Mouse (Mus musculus): ENCODE results near the gene Nlgn1. TPM values are rescaled to one million over a fixed set of nuclear protein-coding genes. Genes with fewer than 3 reads are reported as not detected.

Gene Nlgn1
- total RNA-seq, 2 experiments from 2014 or later: 0.69 to 0.72 TPM

DNA sequence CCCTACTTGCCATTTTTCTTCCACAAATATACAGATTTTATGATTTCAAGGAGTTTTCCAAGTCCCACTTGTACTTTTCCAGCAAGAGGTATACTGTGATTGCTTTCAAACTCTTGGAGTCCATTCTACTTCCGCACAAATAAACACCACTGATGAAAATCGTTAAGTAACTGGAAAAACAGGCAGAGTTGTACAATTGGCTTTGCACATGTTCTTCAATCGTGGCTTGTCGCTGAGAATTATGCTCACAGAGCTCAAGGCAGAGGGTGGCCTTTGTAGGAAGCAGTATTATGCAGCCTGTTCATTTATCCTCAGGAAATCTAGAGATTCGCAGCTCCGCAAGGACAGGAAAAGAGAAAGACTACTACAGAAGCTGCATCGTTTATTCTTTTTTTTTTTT, 225.9 kb downstream of the Nlgn1 start:
- DNase-seq: no peak
- intact Hi-C loops (cut with DNase I; ENCODE audit: low total_unique reads): no loop called here

DNA sequence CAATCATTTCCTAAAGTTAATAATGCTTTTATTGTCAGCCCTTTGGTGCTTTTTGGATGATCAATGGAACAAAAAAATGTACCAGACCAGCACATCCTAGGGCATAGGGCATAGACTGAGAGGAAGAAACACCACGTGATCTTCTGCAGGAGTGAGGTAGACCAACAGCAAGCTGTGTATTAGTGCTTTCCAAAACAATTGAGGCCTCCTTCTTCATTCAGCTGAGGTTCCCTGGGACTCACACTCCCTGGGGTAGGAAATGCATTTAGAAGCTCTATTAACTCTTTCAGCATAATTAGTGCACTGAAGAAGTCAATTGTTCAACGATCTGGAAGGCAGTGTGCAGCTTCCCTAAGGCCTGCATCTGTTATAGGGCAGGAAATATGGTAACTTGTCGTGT, 226.7 kb downstream of the Nlgn1 start:
- intact Hi-C loops (cut with DNase I; ENCODE audit: low total_unique reads): no loop called here
- no peak for DNase-seq

DNA sequence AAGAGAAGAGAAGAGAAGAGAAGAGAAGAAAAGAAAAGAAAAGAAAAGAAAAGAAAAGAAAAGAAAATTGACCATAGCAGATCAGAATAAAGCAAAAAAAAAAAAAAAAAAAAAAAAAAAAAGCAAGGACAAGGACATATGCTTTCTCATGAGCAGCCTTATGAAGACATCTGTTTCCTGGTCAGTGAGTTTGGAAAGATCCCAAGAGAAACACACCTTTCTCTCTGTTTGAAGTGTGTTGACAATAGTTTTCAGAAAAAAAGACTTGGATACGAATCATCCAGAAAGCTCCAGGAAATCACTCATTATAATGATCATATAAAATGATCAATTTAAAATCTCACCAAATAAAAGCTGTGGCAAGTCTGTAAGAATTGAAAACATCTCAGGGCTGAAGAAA, 230.0 kb downstream of the Nlgn1 start:
- intact Hi-C loops (cut with DNase I; ENCODE audit: low total_unique reads): no loop called here
- DNase-seq: no peak

DNA sequence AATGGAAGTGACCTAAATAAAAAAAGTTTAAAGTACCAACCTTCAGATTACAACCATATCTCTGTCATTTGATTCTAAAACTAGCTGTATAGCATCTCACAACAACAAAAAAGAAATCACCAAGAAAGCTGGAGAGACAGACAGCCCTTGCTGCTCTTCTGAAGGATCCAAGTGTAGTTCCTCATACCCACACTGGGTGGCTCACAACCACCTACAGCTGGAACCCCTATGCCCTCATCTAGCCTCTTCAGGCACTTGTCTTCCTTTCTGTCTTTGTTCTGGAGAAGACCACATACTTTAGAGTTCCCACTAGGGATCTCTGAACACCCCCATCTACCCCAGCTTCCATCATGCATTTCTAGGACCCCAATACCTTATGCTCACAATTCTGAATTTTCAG, 236.7 kb downstream of the Nlgn1 start:
- no peak for DNase-seq
- intact Hi-C loops (cut with DNase I; ENCODE audit: low total_unique reads): no loop called here

DNA sequence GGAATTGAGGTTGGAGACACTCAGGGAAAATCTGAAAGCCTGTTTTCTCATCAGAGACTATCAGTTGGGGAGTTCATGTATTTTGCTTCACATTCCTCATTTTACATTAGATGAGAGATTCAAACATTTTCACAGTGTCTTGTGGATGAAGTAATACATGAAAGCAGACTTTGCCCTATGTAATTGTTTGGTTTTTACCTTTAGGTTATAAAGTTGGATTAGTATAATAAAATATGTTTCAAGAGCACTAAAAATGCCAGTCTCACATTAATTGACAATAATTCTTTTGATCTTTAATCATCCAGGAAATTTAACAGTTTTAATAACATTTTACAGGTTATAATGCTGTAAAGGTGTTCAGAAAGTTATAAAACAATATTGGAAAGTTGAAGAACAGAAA, 262.9 kb downstream of the Nlgn1 start:
- intact Hi-C loops (cut with DNase I; ENCODE audit: low total_unique reads): no loop called here
- no peak for DNase-seq

DNA sequence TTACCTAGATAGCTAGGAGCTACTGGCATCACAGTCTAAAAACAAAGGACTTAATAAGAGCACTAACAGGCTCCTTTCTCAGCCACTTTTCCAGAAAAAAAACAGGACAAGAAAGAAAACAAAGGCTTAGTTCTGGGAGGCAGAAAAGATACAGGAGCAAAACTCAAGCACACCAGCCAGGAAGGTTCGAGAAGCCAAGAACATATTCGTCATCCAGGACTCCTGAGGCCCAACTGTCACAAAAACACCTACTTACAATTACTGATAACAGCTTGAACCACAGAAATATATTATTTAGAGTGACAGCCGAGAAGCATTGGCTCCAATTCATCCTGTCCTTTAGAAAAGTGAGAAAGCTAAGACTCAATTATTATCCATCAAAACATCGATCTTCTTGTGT, 281.5 kb downstream of the Nlgn1 start:
- no peak for DNase-seq
- intact Hi-C loops (cut with DNase I; ENCODE audit: low total_unique reads): no loop called here

DNA sequence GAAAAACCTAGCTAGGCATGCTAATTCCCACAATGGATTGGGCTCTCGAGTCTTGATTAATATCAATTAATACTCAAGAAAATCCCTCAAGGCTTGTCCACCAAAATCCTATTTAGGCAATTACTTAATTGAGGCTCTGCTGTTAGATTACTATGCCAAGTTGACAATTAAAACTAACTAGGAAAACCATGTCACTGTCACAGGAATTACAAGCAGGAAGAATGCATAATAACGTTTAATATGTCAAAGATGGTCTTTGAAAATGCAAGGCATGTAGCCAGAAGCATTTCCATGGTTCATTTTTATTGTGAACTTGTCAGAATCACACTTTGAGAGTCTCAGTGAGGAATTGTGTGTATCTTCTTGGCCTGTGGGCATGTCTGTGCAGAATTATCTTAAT, 289.3 kb downstream of the Nlgn1 start:
- intact Hi-C loops (cut with DNase I; ENCODE audit: low total_unique reads): no loop called here
- no peak for DNase-seq

DNA sequence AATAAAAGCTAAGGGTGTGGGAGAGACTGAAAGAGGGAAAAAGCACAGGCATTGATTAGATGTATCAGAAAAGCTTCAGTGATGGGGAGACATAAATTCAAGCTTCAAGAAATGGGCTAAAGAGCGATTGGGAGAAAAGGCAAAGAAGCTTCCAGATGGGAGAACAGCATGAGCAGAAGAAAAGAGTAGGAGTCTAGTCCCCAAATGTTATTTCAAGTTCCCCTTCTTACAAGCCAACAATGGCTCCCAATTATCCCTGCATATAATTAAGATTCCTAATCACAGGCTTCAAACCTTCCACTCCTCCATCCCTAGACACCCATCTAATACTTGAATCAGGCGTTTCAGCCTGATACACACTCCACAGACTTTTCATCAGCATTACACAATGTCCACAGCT, 292.6 kb downstream of the Nlgn1 start:
- intact Hi-C loops (cut with DNase I; ENCODE audit: low total_unique reads): no loop called here
- DNase-seq: no peak

DNA sequence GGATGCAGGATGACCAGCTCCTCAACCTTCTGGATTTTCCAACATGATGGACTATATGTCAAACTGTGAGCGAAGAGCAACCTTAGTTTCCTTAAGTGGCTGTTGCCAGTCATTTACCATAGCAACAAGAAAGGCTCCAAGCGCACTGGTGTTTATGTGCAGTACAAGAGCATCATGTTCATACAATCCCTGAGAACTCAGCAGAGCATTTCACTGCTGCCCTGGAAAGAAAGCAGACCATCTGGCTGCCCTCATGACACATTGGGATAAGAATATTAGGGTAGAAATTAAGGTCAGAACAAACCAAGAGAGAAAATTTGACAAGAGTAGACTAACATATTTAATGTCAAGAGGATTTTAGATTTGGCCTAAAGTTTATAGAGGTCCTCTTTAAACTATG, 306.2 kb downstream of the Nlgn1 start:
- intact Hi-C loops (cut with DNase I; ENCODE audit: low total_unique reads): no loop called here
- DNase-seq: no peak

DNA sequence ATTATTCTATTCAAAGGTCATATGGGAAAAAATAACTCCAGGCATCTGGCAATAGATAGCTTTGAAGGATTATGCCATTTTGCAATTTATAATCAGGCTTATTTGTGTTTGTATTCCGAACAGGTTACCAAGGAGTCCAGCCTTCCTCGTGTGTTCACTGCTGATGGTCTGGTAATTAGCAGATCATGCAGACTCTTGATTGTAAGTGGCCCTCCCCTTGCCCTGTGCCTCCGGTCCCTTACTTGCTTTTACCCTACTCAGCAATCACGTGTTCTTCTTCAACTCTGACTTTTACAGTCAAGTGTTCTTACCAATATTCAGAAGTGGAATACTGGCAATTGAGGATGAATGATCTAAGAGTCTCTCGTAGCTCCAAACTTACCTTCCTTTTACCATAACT, 309.0 kb downstream of the Nlgn1 start:
- intact Hi-C loops (cut with DNase I; ENCODE audit: low total_unique reads): no loop called here
- DNase-seq: no peak

DNA sequence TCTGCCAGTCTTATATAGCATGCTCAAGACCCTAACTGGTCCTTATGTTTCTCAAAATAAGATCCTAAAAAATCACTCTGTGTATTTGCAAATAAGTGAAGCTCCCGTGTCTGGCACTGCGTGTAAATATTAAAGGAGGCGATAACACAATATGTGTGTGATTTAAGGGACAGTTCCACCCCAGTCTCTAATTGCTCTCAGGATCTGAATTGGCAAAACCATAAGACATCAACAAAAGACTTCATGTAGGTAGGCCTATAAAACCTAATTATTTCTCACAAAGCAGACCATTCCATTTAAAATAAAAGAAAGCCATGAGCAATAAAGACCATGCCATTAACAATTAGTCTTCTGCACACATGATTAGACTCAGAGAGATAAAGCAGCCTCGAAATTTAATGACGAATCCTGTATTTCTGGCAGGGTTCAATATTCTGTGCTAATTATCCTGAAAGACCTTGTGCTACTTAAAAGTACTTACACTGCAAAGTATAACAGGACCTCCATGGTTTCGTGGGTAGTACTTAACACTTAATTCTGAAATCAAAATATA, 310.6 kb downstream of the Nlgn1 start:
- intact Hi-C loops (cut with DNase I; ENCODE audit: low total_unique reads): no loop called here
- no peak for DNase-seq

DNA sequence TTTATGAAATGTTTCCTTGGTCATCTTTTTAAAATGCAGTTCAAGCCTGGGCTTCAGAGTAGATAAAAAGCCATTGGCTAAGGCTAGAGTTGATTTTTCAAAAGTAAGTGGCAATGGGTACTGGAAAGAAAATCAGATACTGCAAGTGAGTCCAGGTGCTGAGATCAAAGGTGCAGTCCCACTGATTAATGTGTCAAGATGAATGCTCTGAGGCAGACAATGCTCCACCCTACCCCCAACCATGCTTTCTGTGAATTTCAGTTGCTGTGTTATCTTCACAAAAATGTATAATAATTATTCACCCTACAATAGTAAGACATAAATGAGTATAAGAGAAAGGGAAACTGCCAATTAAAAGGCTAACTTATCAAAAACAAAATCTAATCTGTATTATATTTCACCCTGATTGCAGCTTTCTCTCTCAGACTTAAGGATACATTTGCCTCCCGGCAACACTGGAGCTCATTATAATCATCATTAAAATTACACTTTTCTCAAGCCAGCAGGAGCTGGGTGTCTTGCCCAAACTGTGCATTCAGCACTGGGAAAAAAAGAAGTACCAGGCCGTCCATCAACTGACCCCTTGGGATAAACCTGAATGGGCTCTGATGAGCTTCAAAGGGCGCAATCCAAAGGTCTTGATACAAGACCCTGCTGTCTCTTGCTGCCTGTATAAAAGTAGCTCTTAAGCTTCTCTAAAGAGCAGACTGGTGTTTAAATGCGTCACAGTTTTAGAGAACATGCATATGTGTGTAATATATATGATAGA, 320.8 kb downstream of the Nlgn1 start:
- intact Hi-C loops (cut with DNase I; ENCODE audit: low total_unique reads): no loop called here

DNA sequence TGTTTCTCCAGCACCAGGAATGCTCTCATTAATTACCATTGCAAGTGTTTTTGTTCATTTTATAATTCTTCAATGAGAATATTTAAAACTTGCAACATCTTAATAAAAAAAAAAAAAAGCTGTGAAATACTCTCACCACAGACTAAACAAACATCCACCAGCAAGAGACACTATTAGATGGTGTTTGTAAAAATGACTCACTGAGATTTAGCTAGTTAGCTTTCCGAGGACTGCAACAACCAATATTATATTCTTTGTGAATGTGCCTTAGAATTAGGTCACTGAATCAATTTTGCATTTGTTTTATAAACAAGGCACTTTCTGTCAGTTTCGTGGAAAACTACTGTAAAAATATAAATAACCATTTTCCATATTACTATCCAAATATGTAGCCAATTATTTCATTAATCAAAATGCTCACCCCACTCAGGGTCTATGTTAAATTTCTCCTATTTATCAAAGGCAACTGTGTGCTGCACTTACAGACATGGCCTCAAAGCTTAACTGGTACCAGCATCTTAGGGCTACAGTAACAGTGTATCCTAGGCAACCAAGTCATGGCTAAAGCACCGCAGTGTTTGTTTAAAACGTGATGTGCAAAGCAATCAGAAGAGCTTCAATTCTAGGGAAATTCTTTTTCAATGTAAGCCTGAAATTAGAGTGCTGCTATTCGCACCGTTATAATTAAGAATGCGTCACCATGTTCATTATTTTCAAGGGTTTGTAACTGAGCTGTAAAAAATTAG, 329.2 kb downstream of the Nlgn1 start:
- DNase-seq: no peak
- intact Hi-C loops (cut with DNase I; ENCODE audit: low total_unique reads): no loop called here

More for the DNA sequence above, 320.8 kb downstream of the Nlgn1 start:
- DNase-seq: no peak

DNA sequence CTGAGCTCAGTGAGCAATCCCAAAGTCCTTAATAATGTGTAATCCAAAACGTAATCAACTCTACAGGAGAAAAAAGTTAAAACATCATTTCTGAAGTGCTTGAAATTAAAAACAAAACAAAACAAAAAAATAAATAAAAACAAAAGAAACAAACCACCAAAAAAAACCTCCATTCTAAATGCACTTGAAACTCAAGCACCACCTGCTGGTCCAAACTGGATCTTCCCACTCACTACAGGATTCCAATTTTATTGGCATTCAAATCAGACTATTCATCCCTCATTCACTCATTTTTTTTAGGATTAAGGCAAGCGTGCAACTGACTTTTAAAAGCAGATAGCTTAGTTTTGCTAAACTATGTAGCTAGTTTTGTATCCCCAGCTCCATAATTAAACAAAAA, 329.9 kb downstream of the Nlgn1 start:
- no peak for DNase-seq
- intact Hi-C loops (cut with DNase I; ENCODE audit: low total_unique reads): no loop called here

DNA sequence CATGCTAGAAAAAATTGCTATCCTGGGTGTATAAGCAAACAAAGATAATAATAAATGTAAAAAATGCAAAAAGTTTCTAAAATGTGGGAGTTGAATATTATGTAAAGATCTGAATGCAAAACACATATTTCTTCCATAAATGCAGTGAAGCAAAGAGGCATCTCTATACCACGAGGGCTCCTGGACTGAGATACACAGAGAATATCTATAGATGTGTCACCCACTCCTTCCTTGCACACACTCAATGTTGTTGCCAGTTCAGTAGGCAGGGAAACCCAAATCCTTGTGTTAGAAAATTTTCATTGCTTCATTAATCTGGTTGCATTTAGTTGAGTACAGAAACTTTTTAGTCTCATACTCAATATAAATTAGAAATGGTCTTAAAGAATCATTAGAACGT, 364.7 kb downstream of the Nlgn1 start:
- intact Hi-C loops (cut with DNase I; ENCODE audit: low total_unique reads): no loop called here

DNA sequence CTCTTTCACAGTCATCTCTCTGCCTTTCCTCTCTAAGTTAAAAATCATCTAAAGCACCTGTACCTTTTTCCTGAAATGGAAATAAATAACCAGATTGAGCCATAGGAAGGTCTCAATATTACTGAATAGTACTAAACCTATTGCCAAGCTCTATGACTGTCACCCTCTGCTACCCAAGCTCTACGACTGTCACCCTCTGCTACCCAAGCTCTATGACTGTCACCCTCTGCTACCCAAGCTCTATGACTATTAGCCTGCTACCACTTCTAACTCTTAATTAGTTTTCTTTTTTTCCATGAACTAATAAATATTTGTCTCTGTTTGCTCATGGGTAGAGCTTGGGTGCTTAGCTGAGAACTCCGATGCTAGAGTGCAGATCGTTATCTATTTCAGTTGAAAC, 368.0 kb downstream of the Nlgn1 start:
- no peak for DNase-seq
- intact Hi-C loops (cut with DNase I; ENCODE audit: low total_unique reads): no loop called here

More for the DNA sequence above, 364.7 kb downstream of the Nlgn1 start:
- DNase-seq: no peak

DNA sequence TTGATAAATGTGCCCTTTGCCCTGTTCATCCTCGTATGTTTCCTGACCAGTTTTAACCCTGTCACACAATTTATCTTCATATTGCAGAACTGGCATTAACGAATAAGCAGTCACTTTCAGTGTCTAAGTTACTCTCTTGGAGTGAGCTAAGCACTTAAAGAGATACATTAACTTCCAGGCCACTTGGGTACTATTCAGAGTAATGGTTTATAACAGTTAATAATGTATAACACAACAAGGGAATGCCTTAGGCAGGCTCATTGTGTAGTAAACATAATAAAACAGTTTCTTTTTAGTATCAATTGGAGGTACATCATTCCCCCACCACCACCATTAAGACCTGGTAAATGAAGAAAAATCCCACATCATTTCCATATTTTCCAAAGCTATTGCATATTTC, 368.7 kb downstream of the Nlgn1 start:
- no peak for DNase-seq
- intact Hi-C loops (cut with DNase I; ENCODE audit: low total_unique reads): no loop called here

DNA sequence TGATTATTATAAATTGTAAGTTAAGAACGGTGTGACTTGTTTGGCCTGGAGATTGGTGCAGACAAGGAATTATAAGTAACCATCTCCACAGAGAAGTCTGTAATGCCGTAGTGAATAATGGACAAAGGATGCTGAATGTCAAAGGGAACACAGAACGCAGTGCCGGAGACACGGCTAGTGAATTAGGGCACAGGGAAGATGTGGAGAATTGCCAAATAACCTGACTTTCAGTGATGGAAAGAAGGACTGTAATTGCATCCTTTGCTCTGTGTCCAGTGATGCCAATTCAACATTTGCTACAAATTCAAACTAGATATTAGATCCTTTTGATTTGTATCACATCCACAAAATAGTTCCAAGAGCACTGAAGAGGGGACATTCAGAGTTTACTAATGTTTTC, 415.7 kb downstream of the Nlgn1 start:
- intact Hi-C loops (cut with DNase I; ENCODE audit: low total_unique reads): no loop called here
- DNase-seq: no peak

DNA sequence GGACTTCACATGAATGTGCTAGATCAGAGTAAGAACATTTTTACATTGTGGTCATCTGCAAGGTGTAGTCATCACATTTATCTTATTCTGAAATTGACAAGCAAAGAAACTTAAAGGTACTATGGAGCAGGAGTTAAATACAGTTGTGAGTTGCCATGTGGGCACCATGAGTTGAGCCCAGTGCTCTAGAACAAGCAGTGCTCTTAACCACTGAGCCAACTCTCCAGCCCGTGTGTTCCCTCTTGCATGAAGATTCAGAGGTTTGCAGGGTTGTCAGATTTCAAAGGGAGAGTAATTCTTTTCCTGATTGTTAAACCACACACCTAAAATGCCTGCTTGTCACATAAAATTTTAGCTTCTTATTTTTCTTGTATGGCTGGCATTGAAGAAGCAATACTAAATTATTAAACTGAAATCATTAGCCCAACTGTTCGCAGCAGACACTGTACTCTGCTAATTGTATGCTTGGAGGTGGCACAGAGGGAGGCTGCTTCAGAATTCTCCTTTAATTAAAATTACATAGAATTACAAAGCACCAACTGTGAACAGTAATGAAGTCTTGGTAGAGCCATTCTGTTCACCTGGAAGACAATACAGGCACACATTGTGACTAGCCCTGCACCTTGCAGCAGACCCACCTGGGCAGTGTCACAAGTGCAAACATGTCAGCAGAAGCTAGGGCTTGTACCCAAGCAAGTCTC, 417.7 kb downstream of the Nlgn1 start:
- DNase-seq: no peak
- intact Hi-C loops (cut with DNase I; ENCODE audit: low total_unique reads): no loop called here

DNA sequence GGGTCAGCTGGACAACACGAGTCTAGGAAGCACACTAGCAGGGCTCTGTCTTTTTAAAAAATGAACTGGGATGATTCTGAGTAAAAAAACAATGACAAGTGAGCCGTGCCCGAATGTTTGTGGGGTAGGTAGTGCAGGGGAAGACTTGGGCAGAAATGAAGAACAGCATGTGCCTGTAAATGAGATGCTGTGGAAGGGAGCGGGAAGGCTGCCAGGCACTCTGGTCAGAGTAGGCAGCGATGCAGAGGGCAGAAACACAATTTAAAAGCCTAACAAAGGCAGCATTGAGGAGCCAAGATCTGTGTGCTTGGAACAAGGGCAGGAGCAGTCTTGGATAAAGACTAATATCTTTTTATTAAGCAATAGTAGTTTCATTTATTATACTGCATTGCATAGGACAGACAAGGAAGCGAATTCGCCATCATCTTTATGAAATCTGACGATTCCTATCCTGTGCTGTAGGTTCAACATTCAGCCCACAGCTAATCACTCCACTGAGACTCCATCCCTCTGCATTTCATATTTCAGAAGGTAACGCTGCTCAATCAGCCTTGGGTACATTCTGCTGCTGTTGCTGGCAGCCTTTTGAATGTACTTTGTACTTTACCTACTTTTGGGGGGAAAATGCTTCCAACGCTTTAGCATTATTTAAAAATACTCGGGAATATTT, 429.0 kb downstream of the Nlgn1 start:
- DNase-seq: no peak
- intact Hi-C loops (cut with DNase I; ENCODE audit: low total_unique reads): no loop called here

Data from gastrocnemius, postnatal 14 days (tissue).